Mouse (Mus musculus): ENCODE results near the gene Lmbr1l.

Lmbr1l gene

GRCm38 (mm10) chr15:98895635-98896589 lies 22.1 kb downstream of the Lmbr1l start:
- DNase-seq (ENCODE audit: low spot score in 2 of 2), result peak in 1 of 2 experiments; percentile 31

DNA sequence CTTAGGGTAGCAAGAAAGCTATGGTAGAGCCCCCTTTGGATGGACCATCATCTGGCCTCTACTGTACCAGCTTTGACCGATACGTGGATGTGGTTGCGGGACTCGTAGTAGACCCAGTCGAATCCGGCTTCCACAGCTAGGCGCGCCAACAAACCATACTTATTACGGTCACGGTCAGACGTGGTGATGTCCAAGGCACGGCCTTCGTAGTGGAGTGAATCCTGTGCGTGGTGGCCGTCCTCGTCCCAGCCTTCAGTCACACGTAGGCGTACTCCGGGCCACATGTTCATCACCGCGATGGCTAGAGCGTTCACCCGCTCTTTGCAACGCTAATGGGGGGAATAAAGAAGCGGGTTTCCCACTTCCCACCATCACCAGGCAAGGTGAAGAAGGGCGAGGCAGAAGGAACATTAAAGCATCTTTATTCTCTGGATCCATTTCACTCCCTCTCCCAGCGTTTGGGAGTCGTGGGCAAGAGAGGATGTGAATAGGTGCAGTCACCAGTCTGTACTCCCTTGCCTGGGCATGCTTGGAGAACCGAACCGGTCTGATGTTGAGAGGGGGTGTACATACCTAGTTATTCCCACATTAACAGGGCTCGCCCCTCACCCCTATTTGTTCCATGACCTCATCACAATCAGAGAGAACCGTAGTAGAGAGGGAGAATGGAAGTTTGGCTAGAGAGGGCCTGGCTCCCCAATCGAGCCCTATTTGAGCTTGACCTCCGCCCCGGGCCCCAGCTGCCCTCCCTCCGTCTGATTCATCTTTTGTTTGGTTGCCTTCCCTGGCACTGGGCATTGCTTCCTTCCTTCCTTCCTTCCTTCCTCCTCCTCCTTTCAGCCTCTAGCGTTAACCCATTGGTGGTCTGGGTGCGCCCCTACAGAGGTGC lies 23.0 kb downstream of the Lmbr1l start:
- DNase-seq (ENCODE audit: low spot score in 2 of 2), result peak in 1 of 2 experiments; percentile 29

- DNase-seq (ENCODE audit: low spot score in 2 of 2), result no peak
Measured at GRCm38 (mm10) chr15:98893940-98894745, 23.9 kb downstream of the Lmbr1l start, which contains the start of gene Rhebl1. Gene Rhebl1 (minus strand): TSS chr15:98894540.

- no peak for DNase-seq (ENCODE audit: low spot score in 2 of 2)
Measured at GRCm38 (mm10) chr15:98893036-98893435, 25.0 kb downstream of the Lmbr1l start.

DNA sequence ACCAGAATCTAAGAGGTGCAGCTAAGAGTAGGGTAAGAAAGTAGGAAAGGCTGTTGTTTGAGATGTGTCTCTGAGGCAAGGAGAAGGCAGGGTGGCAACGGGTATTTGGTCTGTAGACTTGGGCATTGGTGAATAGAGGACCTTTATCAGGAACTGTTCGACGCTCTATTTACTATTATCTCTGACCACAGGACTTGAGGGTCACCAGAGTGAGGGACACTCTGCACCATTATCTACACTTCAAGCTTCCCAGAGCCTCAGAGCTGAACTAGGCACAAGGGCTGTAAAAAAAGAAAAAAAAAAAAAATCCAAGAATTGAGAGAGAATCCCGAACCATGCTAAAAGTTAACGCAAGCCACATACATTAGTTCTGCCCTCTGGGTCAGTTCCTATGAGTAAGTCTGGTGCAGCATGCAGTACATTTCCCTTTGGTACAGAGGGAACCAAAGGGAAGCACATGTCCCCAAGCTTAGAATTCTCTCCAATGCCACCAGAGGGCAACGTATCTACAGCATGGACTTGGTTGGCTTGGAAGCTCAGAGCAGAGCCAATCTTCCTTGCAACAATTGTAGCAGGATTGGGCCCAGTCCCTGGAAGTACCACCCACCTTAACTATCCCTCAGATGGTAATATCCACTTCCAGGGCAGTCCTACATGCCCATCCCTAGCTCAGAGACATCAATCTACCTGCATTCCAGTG lies 26.0 kb downstream of the Lmbr1l start:
- DNase-seq (ENCODE audit: low spot score in 2 of 2), result peak; percentile 67 to 70

DNA sequence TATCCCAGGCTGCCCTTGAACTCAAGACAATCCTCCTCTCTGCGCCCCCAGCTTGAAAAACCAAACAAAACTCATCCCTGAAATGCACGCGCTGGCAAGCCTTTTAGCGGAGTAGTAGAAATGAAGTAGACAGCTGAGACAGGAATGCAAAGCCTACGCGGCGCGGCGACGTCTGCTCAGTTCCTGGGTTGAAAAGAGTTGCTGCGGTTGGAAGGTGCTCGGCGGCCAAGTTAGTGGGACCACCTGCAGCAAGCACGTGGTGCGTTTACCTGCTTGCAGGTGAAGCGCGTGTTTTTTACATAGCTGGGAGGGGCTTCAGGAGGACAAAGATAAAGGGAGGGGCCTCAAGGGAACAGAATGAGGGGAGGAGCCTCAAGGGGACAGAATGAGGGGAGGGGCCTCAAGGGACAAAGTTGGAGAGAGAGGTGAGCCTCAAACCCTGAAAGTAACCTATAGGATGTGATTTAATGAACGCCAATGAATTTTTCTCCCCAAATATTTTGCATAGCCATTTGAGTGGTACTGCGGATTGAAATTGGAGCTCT lies 26.8 kb downstream of the Lmbr1l start:
- no peak for DNase-seq (ENCODE audit: low spot score in 2 of 2)

DNA sequence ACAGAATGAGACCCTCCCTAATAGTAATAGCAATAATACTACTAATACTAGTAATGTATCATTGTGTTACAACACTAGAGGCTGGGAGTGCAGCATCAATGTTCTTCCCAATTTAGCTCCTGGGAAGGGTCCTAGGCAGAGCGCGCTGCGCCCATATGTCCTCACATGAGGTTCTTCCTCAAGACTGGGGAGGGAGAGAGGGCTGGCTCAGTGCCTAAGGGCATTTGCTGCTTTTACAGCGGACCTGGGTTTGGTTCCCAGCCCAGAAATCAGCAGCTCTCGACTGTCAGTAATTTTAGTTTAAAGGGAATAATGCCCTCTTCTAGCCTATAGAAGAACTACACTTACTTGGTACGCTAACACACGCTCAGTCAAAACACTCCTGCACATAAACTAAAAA lies 30.5 kb downstream of the Lmbr1l start:
- no peak for DNase-seq (ENCODE audit: low spot score in 2 of 2)

DNA sequence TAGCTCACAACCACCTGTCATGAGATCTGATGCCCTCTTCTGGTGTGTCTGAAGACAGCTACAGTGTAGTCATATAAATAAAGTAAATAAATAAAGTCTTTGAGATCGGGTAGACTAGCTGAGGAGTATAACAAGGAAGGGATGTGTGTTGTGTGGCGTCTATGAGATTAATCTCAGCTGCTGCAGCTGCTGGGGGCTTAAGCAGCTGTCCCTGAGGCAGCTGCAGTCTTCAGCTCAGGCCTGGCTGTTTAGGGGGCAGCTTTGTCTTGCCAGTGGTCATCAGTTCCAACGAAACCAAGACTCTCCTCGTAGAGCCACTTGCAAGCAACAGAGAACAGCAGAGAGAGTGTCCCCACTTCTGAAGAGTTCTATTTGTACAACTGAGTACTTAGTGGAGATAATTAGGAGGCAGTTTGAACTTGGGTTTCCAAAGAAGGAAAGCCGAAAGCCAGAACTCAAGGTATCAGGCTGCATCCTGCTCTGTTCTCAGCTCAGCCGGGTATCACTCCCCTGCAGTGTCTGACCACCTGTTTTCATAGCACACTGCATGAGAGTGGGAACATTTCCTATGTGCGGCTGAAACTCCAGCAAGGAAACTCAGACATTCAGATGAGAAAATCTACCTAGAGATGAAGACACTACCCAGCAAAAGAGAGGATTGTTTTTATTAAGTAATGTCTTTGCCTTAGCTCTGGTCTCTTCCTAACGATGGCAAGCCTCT lies 31.2 kb downstream of the Lmbr1l start:
- no peak for DNase-seq (ENCODE audit: low spot score in 2 of 2)

DNA sequence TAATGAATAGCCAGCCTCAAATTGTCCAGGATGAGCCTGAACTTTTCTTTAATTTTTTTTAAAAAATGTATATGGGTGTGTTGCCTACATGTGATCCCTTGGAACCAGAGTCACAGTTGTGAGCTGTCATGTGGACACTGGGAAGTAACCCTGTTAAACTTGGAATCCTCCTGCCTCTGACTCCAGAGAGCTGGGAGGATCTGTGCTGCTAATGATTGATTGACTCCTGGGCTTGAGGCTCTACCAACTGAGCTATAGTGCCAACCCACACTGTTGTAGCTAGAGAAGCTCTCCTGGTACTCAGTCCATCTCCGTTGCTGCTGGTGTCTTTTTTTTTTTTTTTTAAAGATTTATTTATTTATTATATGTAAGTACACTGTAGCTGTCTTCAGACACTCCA lies 33.9 kb downstream of the Lmbr1l start:
- DNase-seq (ENCODE audit: low spot score in 2 of 2), result no peak

DNA sequence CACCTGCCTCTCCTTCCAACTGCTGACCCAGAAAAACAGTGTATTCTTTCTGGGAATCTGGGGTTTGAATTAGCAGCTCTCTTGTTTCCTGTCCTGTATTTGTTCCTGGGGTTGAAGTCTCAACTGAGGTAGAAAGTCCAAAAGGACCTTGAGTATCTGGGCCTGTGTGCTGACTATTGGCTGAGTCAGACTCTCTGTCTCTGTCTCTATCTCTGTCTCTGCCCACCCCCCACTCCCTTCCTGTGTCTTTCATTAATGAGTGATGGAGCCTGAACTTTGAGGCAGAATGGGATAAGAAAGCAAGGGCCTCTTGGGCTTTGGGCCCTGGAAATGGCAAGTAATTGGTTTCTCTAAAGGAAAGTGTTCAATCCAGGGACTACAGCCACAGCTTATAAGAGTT lies 34.4 kb downstream of the Lmbr1l start:
- DNase-seq (ENCODE audit: low spot score in 2 of 2), result no peak

DNA sequence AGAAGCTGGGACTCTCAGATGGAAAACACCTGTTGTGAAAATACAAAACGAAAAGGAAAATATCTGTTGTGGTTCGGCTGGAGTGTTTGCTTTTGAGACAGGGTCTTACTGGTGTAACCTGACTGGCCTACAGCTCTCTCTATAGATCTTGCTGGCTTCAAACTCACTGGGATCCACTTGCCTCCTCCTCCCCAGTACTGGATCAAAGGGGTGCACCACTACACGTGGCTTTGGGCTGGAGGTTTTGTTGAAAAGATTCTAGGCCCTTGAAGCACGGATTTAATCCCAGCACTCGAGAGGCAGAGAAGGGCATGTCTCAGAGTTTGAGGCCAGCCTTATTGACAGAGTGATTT lies 36.4 kb downstream of the Lmbr1l start:
- DNase-seq (ENCODE audit: low spot score in 2 of 2), result no peak

- peak; percentile 93 for DNase-seq (ENCODE audit: low spot score in 2 of 2)
Measured at GRCm38 (mm10) chr15:98880978-98881655, 36.9 kb downstream of the Lmbr1l start.

DNA sequence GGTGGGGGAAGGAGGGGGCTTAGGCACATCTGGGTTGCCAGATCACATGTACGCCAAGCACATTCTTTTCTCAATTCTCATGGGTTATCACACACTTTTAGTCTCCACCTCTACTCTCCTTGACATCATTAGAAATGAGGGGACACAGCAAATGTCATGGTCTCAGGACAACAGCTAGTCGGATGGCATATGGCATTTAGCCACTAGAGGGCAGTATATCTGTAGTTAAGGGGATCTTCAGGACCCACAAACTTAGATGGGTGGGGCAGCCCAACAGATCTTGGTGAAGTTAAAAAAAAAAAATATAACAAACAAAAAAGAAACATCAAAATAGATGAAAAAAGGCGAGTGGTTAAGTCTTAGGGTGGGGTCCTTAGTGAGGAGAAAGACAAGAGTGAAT lies 40.7 kb downstream of the Lmbr1l start:
- peak in 1 of 2 experiments; percentile 77 for DNase-seq (ENCODE audit: low spot score in 2 of 2)

DNA sequence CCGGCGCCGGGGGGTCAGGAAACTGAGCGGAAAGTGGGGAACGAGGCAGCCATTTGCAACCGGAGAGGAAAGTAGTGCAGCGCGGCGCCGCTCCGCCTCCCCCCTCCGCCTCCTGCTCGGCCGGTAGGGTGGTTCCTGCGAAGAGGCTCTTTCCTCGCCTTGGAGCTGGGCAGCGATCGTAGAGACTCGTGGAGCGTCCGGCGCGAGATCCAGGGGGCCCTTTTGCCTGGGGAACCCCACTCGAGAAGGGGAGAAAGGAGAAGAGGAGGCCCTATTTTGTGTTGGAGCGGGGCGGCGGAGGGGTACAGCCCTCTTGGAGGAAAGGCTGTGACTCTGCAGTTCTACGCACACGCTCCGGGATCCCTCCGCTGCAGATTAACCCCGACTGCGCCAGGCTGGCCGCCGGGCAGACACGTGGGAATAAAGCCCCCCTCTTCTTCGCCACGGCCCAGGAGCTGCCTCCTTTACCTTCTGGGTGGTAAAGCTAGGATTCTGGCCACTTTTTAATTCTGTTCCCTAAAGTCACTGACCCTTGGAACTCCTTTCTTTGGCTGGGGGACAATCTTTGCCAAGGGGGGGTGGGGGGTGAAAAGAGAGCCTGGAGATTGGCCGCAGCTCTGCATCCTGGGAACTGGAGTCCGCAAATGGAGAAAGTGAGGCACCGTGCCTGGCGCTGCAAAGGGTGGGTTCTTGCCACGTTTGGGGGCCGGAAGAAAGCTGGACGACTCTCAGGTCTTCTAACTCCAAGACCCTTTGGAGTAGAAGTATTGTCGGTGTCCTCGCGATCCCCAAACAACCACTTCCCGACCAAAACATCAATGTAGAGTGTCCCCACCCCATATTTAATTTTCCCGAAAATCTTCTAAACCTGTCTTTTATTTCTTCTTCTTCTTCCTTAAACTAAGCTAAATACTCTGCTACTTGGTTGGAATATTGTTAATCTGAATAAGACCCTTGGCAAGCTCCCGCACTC lies 45.8 kb downstream of the Lmbr1l start:
- peak; percentile 90 to 95 for DNase-seq (ENCODE audit: low spot score in 2 of 2)

DNA sequence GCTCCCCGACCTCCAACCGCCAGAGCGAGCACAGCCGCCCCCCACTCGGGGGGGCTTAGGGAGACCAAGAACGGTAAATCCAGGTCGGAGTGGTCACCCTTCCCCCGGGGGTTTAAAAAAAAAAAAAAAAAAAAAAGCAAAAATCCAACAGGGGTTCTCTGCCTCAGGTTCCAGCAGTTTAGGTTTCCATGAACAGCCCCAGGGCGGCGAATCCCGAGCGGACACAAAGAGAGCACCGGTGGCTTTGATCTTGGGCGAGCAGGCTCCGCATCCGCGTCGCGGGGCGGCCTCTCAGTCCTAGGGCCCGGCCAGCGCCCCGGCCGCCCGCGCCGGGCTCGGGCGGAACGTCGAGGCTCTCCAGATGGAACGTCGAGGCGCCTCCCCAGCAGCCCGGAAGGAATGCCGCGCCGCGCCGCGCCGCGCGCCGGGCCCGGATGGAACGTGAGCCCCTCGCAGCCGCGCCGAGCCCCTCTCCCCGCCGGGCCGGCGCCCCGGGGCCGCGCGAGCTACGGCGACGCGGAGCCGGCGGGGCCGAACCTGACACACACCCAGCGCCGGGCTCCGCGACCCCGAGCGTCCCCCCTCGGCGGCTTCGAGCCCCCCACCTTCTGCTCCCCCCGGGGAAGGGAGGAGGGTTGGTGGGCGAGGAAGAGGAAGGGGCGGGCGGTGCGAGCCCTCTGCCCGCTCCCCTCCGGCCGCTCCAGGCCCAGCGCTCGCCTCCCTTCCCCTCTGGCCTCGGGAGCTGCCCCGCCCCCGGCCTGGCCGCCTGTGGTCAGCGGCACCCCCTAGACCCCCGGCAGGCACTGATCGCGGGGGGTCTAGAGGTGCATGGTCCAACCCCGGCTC lies 46.7 kb downstream of the Lmbr1l start, which contains the start of gene Kmt2d:
Kmt2d (minus strand) TSS at position 135 of the 846 bp plus-strand sequence.
- no peak for DNase-seq (ENCODE audit: low spot score in 2 of 2)

DNA sequence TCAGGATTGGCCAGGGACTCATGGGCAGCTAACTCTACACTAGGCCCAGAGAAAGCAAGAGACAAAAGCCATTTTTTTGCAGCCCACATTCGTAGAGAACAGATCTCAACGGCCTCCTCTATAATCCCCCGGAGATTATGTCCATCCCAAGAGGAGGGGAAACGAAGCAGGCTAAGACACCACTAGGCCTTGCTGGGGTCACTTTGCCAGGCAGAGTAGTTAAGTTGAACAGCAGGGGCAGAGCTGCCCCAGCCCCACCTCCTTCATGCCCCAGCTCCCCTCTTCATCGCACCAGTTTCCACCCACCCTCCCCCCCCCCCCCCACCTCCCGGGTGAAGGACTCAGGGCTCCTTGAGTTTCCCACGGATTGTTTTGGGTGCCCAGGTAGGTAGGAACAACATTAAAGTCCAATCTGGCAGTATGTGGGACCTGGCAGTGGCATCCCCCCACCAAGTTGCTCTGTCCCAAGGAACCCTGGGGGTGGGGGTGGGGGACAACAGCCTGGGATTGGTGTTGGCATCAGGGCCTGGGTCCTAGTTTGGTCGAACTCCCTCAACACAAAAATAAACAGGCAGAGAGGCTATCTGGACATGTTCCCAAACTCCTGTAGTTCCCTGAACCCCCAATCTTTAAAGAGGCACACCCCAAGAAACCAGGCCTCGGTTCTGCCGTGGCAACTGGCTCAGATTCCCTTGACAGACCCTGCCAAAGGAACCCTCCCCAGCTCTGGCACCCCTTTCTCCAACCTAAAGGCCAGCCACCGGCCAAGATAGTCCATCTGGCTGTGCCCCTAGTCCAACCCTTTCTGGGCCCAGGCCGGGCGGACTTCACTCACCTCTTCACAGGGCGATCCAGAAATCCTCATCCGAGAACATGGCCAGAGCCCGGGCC lies 47.6 kb downstream of the Lmbr1l start:
- no peak for DNase-seq (ENCODE audit: low spot score in 2 of 2)
